Mouse (Mus musculus): Measurements from ENCODE around the gene Taf12. TPM values are rescaled to one million over a fixed set of nuclear protein-coding genes. Genes with fewer than 3 reads are reported as not detected.

Taf12 gene
- total and polyA plus RNA-seq, 3 experiments = 16.1 to 34.6 (median 29.8) TPM

GRCm38 (mm10) chr4:132295696-132296390 lies 21.7 kb downstream of the Taf12 start:
- Histone ChIP-seq H3K79me2 (replicated peaks; ENCODE audit: control insufficient read depth, insufficient read depth, low read length) (no peaks in the 10 kb centered on the region), H3K4me3 (no peak overlapping the region), H3K4me1 (ENCODE audit: control insufficient read depth, insufficient read depth, low read length) (no peaks in the 10 kb centered on the region), H3K27ac (no peak overlapping the region), H3K9ac (ENCODE audit: low read depth, low read length) (no peak overlapping the region), H3K36me3 (ENCODE audit: control insufficient read depth, insufficient read depth, low read length) (no peaks in the 10 kb centered on the region), H3K27me3 (ENCODE audit: control insufficient read depth, insufficient read depth, low read length) (no peaks in the 10 kb centered on the region)
- WGBS = 59% methylated on average over 8 of the region's 8 CpGs
- DNase-seq = no peak
- intact Hi-C loops (cut with DNase I) = no loop called here
- TF ChIP-seq EP300 (IDR thresholded peaks at IDR 0.05; ENCODE audit: insufficient read depth, low read depth, low read length) (no peak), CTCF (IDR thresholded peaks at IDR 0.05) (peak; percentile 52)

GRCm38 (mm10) chr4:132299849-132300248 lies 25.7 kb downstream of the Taf12 start:
- intact Hi-C loops (cut with DNase I) = no loop called here
- TF ChIP-seq POLR2A (IDR thresholded peaks at IDR 0.05; ENCODE audit: insufficient read depth, low read depth, low read length) (no peak), CTCF (IDR thresholded peaks at IDR 0.05) (no peak), EP300 (IDR thresholded peaks at IDR 0.05; ENCODE audit: insufficient read depth, low read depth, low read length) (no peak)
- 87% methylated on average over 1 of the region's 1 CpGs for WGBS

GRCm38 (mm10) chr4:132301486-132301885 lies 27.3 kb downstream of the Taf12 start:
- Histone ChIP-seq H3K27ac (peak overlapping the region; percentile 67), H3K27me3 (ENCODE audit: control insufficient read depth, insufficient read depth, low read length) (no peaks in the 10 kb centered on the region), H3K4me3 (no peak overlapping the region), H3K9ac (ENCODE audit: low read depth, low read length) (no peak overlapping the region), H3K4me1 (ENCODE audit: control insufficient read depth, insufficient read depth, low read length) (peaks cover 6% of the 10 kb centered on the region; the same call in 1 of the 2 replicates), H3K79me2 (replicated peaks; ENCODE audit: control insufficient read depth, insufficient read depth, low read length) (no peaks in the 10 kb centered on the region), H3K36me3 (ENCODE audit: control insufficient read depth, insufficient read depth, low read length) (no peaks in the 10 kb centered on the region)
- TF ChIP-seq POLR2A (IDR thresholded peaks at IDR 0.05; ENCODE audit: insufficient read depth, low read depth, low read length) (no peak), CTCF (IDR thresholded peaks at IDR 0.05) (no peak), EP300 (IDR thresholded peaks at IDR 0.05; ENCODE audit: insufficient read depth, low read depth, low read length) (no peak)
- intact Hi-C loops (cut with DNase I) = no loop called here
- WGBS = 40% methylated on average over 6 of the region's 6 CpGs
- DNase-seq = peak; percentile 43 to 61

More at GRCm38 (mm10) chr4:132299849-132300248, 25.7 kb downstream of the Taf12 start:
- Histone ChIP-seq H3K79me2 (replicated peaks; ENCODE audit: control insufficient read depth, insufficient read depth, low read length) (no peaks in the 10 kb centered on the region), H3K9ac (ENCODE audit: low read depth, low read length) (no peak overlapping the region), H3K27ac (no peak overlapping the region), H3K4me3 (no peak overlapping the region), H3K27me3 (ENCODE audit: control insufficient read depth, insufficient read depth, low read length) (no peaks in the 10 kb centered on the region), H3K4me1 (ENCODE audit: control insufficient read depth, insufficient read depth, low read length) (peaks cover 6% of the 10 kb centered on the region; the same call in 1 of the 2 replicates), H3K36me3 (ENCODE audit: control insufficient read depth, insufficient read depth, low read length) (no peaks in the 10 kb centered on the region)
- no peak for DNase-seq

GRCm38 (mm10) chr4:132301965-132302938 lies 28.1 kb downstream of the Taf12 start:
- no peak for DNase-seq
- intact Hi-C loops (cut with DNase I) = no loop called here
- peak overlapping the region; percentile 59 for H3K4me3 ChIP-seq
- TF ChIP-seq POLR2A (IDR thresholded peaks at IDR 0.05; ENCODE audit: insufficient read depth, low read depth, low read length) = no peak
- no peak for TF ChIP-seq CTCF (IDR thresholded peaks at IDR 0.05)
- TF ChIP-seq EP300 (IDR thresholded peaks at IDR 0.05; ENCODE audit: insufficient read depth, low read depth, low read length) = no peak
- H3K27me3 ChIP-seq (ENCODE audit: control insufficient read depth, insufficient read depth, low read length) = no peaks in the 10 kb centered on the region
- no peak overlapping the region; the same call in 1 of the 2 replicates for H3K9ac ChIP-seq (ENCODE audit: low read depth, low read length)
- peaks cover 6% of the 10 kb centered on the region; the same call in 1 of the 2 replicates for H3K4me1 ChIP-seq (ENCODE audit: control insufficient read depth, insufficient read depth, low read length)
- H3K27ac ChIP-seq = peak overlapping the region; percentile 67
- H3K36me3 ChIP-seq (ENCODE audit: control insufficient read depth, insufficient read depth, low read length) = no peaks in the 10 kb centered on the region
- WGBS = 59% methylated on average over 16 of the region's 16 CpGs
- no peaks in the 10 kb centered on the region for H3K79me2 ChIP-seq (replicated peaks; ENCODE audit: control insufficient read depth, insufficient read depth, low read length)

- no peaks in the 10 kb centered on the region for H3K79me2 ChIP-seq (replicated peaks; ENCODE audit: control insufficient read depth, insufficient read depth, low read length)
- DNase-seq = peak; percentile 68 to 74
- H3K9ac ChIP-seq (ENCODE audit: low read depth, low read length) = peak within 1 kb of the TSS; percentile 61
- no peaks in the 10 kb centered on the region for H3K27me3 ChIP-seq (ENCODE audit: control insufficient read depth, insufficient read depth, low read length)
- 1% methylated on average over 30 of the region's 31 CpGs for WGBS
- H3K36me3 ChIP-seq (ENCODE audit: control insufficient read depth, insufficient read depth, low read length) = no peaks in the 10 kb centered on the region
- H3K27ac ChIP-seq = peak within 1 kb of the TSS; percentile 64
- TF ChIP-seq EP300 (IDR thresholded peaks at IDR 0.05; ENCODE audit: insufficient read depth, low read depth, low read length) = no peak
- no peak for TF ChIP-seq POLR2A (IDR thresholded peaks at IDR 0.05; ENCODE audit: insufficient read depth, low read depth, low read length)
- peak; percentile 58 for TF ChIP-seq CTCF (IDR thresholded peaks at IDR 0.05)
- intact Hi-C loops (cut with DNase I) = no loop called here
- peak within 1 kb of the TSS; percentile 59 for H3K4me3 ChIP-seq
- peaks cover 6% of the 10 kb centered on the region; the same call in 1 of the 2 replicates for H3K4me1 ChIP-seq (ENCODE audit: control insufficient read depth, insufficient read depth, low read length)
Measured at GRCm38 (mm10) chr4:132302939-132303479, 28.8 kb downstream of the Taf12 start, which contains the start of gene Rab42. Rab42 (minus strand) TSS chr4:132303385.
